Mouse (Mus musculus) frontal cortex, postnatal 14 days (tissue): ENCODE measurements at regions not wholly inside any gene's neighbourhood (a gene's known extent, or its start where the extent isn't known, plus 50 kb on each side); places are given as distances from the start of the nearest gene placed in this dataset.

Experiments used
- DNase-seq, 2 experiments: peaks; one replicate each; pipeline ENCODE4 v3.0.0; 2022; ENCODE audit warnings: low spot score in 2 of 2

DNA sequence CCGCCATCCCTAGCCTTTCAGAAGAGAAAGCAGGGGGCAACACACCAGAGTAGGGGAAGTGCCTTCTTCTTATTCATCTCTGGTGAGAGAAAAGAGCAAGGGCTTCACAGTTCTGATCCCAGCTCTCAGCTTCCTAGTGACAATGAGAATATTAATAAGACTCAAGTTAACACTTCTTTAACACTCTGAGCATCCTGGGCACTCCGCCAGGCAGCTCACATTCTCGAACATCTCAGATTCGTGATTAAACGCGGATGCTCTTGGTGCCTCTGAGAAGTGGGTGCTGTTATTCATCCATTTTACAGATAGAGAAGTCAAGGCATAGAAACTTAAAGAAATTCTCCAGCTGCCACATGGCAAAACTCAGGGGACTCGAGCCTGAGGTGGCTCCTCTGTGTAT lies 237.1 kb downstream of the Rps15a start:
- peak; percentile 13 to 21 for DNase-seq

DNA sequence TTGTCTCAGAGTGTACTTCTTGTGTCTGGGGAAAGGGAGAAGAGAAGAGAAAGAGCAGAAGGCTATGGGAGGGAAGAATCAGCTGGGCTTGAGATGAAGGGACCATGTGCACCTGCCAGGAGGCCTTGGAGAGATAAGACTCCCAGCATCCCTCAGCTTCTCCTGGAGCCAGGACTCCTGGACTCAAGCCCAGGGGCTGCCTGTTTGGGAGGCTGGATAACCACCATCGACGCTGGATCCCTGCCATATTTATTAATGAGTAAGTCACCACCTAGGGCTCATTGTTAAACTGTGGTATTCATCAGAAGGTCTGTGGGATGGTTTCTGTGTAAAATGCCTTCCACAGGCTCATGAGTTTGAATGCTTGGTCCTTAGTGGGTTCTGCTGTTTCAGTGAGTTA lies 240.7 kb downstream of the Rps15a start:
- no peak for DNase-seq

DNA sequence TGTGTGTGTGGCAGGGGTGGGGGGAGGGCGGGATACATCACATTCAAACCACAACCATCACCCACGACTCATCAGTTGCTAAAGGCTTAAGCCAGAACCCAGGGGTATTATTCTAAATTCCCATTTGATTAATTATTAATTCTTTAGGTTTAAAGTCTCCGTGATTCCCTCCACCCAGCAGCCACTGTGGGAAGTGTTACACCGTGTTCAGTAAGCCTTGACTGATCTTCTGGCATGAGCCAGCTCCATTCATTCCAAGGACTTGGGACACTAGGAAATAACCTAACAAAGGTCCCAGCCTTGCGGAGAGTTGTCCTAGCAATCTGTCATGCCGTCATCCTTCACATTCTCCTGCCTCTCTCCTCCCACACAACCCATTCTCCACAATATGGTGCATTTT lies 256.6 kb downstream of the Rps15a start:
- DNase-seq, result no peak

DNA sequence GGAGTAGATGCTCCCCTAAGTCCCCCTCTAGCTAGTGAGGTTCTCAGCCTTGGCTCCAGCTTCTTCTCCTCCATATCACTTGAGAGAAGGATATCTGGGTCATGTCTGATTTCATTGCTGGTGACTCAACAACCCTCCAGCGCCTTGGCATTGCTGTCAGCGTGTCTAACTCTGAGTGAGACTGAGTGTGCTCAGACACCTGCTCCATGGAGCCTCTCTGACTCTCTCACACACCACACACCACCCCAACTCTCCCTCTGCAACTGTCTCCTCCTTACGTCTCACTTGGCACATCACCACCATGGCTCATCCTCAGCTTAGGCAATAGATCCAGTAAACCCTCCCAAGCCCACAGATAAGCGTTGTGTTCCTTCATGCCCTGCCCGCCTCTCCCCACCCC lies 260.0 kb downstream of the Rps15a start:
- no peak for DNase-seq

DNA sequence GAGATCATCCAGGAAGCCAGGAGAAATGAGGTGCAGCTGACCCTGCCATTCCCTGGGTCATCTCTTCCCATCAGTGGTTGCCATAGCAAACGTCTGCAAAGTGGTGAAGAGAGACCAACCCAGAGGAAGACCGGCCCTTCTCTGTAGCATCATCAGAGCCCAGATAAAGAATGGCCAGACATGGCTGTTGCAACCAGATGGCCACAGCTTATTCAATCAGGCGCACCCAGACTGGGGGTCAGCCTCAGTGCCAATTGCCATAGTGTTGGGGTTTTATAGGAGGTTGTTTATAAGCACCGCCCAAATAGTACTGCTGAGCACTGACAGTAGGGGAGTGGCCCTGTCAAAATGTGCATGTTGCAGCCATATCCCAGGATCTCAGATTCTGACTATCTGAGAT lies 262.3 kb downstream of the Rps15a start:
- DNase-seq, result no peak

DNA sequence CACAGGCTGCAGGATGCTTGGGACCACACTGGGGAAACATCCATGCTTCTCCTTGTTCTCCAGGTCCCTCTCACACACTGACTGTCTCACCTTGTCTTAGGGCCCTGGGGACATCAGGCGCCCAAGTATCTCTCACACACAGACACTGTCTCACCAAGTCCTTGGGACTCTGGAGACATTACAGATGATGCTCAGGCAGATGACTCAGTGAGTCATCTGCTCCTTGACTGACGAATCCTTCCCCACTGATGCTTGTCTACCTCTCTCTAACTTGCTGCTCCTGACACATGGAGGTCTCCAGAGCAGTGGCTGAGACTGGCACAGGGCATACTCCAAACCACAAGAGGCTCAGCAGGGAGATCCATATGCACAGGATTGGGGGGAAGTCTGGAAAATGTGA lies 263.1 kb downstream of the Rps15a start:
- DNase-seq, result no peak

DNA sequence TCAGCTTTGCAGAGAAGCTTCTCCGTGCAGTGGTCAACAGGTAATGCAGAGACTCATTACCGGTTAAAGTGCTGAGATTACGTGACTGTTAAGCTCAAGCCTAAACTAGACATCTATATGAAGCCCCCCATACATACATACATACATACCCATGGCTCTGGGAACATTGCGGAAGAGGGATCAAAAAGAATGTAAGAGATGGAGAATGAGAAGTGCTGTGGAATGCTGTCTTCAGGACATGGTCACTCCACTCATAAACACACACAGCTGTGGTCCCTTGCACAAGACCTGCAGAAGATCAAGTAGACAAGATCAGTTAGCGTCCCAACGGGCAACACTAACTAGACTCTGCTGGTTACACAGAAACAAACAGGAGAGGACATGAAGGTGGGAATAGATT lies 265.2 kb downstream of the Rps15a start:
- no peak for DNase-seq

DNA sequence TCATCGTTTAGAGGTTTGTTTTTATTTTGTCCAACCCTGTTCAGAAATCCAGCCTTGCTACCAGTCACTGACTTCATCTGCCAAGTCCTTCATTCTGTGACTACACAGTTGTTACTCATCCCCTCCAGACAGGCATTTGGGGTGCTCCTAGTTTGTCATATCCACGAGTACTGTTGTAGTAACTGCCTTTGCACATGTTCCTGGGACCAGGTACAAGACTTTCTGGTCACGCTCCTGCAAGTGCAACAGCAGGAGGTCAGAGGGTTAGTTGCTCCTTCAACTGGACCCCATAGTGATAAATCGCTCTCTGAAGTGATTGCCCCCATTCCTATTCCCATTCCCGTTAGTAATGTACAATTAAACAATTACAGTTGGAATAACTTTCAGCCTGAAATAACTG lies 269.9 kb downstream of the Rps15a start:
- DNase-seq, result no peak

DNA sequence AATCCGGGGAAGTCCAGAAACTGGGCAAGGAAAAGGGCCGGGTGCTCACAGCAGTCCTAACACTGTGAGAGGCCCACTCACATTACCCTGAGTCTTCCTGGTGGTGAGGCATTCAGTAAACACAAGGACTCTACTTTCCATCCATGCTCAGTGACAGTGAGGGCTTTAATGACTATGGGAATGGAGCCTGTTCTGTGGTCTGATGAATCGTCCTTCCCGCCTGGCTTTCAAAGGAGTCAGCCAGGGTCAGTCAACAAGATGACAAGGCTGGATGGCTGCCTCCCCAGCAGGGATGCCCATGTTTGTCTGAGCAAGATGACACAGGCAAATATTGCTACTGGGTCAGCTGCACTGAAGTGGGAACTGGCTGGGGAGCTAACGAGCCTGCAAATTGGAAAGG lies 273.2 kb downstream of the Rps15a start:
- no peak for DNase-seq

DNA sequence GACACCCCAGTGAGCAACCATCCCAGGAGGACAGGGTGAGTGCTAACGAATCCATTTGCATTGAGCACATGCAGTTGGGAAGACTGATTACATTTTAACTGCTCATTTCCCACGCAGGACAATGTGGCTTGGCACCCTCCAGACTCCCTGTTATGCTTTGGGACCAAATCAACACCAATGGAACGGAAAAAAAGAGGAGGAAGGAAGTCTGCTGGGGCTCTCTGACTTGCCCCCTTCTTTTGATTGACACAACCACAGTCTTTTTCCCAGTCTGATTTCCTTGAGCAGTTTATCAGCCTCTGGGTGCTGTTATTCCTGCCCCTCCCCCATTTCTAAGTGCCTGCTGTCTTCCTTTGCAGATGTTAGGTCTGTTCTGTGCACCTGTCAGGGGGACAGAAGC lies 321.0 kb downstream of the Rps15a start:
- no peak for DNase-seq

DNA sequence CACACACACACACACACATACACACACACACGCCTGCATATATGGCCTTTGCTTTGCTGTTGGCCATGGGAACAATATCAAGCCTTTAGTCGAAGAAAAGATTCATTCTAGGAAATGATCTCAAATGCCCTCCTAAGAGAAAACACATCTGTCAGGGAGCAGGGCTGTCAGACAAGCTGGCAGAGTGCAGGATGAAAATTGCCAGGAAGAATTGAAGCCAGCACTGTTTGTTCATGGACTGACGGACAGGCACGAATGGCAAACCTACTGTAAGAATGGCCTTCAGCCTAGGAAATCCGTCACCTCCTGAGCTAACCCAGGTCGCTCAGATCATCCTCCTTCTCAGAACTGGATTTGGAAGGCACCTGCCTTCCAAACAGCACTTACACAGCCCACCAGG lies 322.0 kb downstream of the Rps15a start:
- no peak for DNase-seq

DNA sequence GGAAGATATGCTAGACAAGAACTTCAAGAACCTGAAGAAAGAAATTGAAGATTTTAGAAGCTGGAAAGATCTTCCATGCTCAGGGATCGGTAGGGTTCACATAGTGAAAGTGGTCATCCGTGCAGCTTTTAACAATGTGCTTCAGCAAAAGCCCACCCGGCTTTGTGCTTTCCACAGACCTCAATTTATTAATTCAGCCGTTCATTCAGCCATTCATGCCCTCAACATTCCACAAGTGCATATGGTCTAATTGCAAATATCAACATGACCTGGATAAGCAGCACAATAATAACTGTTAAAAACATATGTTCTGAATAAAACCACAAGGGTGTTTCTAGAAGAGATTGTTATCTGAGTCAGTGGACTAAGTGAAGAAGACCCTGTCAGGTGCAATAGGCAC lies 323.5 kb downstream of the Rps15a start:
- DNase-seq, result no peak

DNA sequence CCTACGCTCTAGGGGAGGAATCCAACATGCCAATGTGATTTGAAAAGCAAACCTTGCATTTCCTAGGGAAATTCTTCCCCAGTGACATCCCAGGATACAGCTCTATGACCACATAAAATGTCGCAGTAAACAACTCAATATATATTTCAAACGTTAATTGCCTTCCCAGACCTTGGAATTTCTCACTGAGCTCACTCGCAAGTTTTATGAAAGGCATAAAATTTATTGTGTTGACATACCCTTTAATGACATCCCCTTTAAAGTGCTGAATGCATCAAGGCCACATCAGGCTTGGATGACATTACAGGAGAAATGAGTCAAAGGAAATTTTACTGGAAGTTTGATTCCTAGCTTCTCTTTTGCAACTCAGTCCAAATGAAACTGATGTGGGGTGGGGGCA lies 337.0 kb downstream of the Rps15a start:
- DNase-seq, result no peak

DNA sequence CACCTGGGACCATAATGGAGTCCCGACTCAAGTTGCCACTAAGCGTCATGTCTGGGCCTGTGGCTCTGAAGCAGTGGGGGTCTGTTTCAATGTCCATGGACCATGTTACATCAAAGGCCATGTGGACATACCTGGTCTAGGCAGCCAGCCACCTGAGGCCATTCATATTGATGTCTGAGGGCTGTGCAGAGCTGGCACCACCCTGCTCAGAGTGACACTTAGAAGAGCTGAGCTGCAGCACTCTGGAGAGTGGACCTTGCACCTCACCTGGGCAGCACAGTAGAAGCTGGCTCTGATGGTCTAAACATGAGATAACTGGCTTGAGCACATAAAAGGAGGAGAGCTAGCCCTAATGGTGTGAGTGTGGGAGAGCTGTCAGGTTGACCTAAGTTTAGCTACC lies 338.1 kb downstream of the Rps15a start:
- DNase-seq, result no peak

DNA sequence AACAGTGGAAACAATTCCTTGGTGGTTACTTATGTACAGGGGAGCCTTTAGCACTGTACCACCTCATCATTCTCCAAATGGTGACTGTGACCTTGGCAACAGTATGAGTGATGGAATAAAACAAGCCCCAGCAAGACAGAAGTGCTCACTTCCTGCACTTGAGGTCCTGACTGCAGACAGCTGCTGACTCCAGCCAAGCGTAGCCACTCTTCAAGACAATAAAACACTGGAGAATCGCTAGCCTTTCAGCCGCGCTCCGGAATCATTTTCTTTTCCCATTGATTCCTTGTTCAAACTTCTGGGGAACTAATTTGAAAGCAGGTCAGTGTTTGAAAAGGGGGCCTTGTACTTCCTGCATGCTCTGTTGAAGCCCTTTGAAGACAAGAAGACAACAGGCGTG lies 344.2 kb downstream of the Rps15a start:
- DNase-seq, result no peak

DNA sequence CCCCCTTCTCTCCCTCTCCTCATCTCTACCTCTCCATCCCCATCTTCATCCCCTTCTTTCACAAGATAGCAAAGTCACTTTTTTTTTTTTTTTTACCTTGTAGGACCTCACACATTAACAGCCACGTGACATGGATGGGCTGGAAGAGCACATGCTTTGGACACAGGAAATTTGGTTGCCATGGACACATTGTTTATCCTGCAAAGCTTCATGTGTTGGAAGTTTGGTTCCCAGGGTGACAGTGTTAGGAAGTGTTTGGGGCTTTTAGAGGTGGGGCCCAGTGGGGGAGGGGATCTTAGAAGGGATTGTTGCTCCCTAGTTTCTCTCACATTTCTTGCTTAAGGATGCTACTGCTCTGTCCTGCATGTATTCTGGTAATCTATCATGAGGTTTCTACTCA lies 356.5 kb downstream of the Rps15a start:
- DNase-seq, result no peak

DNA sequence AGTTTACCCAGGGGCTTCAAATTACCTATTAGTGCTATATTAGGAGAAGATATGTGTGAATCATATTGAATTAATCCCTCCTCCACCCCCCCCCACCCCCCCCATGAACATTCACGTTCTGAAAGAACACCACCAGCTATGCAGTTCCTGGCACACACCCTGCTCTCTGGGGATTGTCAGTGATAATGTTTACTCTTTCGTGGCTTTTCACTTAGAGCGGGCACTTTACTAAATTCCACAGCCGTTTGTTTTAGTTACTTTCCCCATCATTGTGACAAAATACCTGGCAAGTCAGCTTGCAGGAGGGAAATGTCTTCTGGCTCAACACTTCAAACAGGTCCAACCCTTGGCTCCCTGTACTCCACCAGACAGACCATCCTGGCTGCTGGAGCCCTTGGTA lies 359.0 kb downstream of the Rps15a start:
- no peak for DNase-seq

DNA sequence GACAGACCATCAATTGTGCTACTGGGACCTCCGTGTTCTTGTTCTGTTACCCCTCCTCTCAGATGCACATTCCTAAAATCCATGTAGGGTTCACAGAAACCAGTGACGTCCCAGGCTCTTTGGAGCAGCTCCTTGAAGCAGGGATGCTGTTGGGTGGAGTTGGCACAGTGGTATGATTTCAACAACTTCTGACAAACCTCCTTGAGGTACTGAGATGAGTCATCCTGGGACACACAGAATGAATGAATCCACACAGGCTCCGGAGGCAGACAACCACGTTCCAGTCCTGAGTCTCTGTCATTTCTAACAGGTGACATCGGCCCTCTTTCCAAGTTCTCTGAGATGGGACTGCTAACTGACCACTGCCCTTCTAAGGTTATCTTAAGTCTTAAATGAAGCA lies 360.2 kb downstream of the Rps15a start:
- no peak for DNase-seq

DNA sequence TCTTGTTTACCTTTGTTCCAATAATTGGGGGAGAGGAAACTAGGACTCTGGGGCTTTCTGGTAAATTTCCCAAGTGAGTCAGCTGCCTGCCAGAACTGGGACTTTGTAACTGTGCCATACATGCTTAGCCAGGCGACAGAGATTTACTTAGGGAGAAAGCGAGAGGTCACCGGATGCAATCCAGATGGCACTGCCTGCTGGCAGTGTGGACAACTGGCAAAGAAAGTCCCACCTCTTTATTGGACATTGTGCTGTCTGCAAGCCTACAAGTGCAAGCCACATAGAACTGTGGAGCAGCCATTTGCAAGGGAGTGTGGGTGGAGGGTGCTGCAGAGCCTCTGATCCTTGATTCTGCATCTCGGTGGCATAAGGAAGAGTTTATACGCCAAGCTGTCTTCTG lies 362.7 kb downstream of the Rps15a start:
- DNase-seq, result peak; percentile 16 to 22

DNA sequence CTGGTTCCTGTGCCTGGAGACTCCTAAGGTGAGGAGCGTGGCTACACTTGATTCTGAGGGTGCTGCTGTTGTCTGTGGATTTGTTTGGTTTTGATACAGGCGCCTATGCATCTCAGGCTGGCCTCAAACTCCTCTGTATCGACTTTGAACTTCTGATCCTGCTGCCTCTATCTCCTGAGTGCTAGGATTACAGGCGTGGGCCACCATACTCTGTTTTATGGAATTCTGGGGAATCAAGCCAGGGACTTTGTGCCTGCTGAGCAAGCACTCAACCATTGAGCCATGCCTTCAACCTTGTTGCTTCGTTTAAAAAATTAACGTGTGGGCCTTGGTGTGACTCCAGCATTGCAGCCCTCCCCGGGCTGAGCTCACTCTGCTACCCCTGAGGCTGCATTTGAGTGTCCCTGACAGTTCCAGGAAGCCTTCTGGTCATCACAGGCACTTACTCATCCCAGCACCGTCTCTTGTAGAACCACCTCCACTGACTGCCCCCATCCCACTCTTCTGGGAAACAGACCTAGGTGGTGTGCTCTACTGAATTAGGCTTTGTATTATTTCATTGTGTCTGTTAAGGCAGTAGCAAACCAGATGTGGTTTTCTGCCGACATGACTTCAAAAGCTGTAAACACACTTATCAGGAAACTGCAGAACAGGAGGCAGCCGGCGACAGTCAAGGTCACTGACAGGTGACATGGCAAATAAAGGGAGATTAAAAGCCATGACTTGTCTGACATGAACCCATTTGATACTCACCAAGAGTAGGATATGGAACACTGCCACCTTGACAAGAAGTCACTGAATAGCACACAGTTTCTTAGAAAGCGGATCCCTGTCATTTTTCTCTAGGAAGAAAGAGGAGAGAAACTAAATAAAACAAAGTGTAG lies 363.4 kb downstream of the Rps15a start:
- no peak for DNase-seq

DNA sequence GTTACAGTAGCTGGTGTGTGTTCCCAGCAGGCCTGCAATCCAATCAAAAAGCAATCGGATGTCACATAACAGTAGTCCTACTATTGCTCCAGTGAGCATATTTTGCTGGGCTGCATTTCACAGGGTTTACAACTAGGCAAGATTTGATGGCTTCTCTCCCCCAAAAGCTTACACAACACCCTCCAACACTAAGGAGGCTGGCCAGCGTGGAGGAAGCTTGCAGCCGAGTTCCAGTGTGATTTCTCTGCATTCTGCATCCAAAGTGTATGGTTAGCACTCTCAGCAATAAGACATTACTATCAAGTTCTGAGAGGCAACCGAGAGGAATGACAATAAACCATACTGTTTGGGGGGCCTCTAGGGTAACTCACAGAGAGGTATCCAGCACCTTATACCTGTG lies 367.2 kb downstream of the Xylt1 start:
- no peak for DNase-seq

DNA sequence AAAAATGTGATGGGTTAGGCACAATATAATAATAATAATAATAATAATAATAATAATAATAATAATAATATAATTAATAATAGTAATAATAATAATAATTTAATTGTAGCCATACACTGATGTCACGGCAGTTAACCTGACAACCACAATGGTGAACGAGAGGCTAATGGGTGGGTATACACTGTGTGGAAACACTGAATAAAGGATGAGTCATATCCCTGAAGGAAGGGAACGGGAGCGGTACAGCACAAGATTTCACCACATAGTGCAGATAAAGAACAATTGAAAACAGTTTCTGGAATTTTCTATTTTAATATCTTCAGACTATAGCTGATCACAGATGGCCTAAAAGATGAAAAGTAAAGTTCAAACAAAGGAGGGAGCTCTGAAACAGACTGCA lies 365.6 kb downstream of the Xylt1 start:
- DNase-seq, result no peak

DNA sequence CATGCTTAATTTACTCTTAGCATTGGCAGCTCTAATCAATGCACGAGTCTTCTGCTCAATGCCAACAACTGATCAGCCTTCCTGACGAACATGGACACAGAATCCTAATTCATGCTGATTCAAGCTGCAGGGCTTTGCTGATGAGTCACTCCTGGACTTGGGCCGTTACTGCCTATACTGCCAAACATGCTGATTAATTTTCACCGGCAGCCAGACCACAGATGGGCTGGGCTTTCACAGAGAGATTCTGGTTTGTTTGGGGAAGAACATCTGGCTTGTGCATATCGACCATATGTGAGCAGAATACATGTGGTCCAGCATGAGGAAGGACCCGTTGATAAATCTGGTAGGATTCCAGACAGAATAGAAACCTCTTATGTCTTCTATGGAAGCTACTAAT lies 358.9 kb downstream of the Xylt1 start:
- no peak for DNase-seq

DNA sequence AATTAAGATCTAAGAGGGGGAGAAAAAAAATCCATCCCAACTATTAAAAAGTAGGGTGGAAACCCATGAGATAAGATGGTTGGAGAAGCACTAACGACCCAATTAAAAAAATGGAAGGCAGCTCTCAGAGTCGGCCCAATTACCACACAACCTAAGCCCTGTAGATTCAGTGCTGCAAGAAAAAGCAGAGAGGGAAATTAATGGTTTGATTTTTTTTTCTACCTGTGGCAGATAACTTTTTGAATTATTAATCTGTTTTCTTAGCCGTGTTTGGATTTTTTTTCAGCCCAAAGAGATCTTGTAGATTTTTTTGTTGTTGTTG lies 354.9 kb downstream of the Xylt1 start:
- no peak for DNase-seq
